Mouse (Mus musculus): ENCODE measurements around the gene Klk1b11. TPM values are rescaled to one million over a fixed set of nuclear protein-coding genes. Genes with fewer than 3 reads are reported as not detected.

The Klk1b11 gene
- polyA plus RNA-seq, 1 experiment from 2014 or later: not detected

- Histone ChIP-seq H3K9ac (no peak overlapping the region), H3K36me3 (no peaks in the 10 kb centered on the region), H3K4me1 (replicated peaks) (no peaks in the 10 kb centered on the region), H3K4me3 (no peak overlapping the region), H3K27me3 (replicated peaks) (no peaks in the 10 kb centered on the region), H3K27ac (ENCODE audit: poor library complexity, severe bottlenecking) (no peak overlapping the region), H3K9me3 (replicated peaks) (no peaks in the 10 kb centered on the region), H3K4me2 (no peak overlapping the region)
- no peak for ATAC-seq (ENCODE audit: insufficient number of reproducible peaks, low FRiP score)
- WGBS: 82% methylated on average over 5 of the region's 5 CpGs
Observed at GRCm38 (mm10) chr7:44015071-44015470, 19.4 kb downstream of the Klk1b11 start.

Other genes with a start within 250 kb of the Klk1b11 start
- gene Klk12, start 227.0 kb upstream of the Klk1b11 start, polyA plus RNA-seq (2016; fragmentation: Nextera tagmentation; extraction: Ambion mirVana): not detected in 2 replicates
- not detected in 2 replicates for gene Klk11, start 221.3 kb upstream of the Klk1b11 start, polyA plus RNA-seq (2016; fragmentation: Nextera tagmentation; extraction: Ambion mirVana)
- gene Klk10, start 214.8 kb upstream of the Klk1b11 start, polyA plus RNA-seq (2016; fragmentation: Nextera tagmentation; extraction: Ambion mirVana): 0.23 TPM in 1 of 2 replicates, not detected in the other
- gene Klk9, start 204.0 kb upstream of the Klk1b11 start, polyA plus RNA-seq (2016; fragmentation: Nextera tagmentation; extraction: Ambion mirVana): not detected in 2 replicates
- gene Klk8, start 198.3 kb upstream of the Klk1b11 start, polyA plus RNA-seq (2016; fragmentation: Nextera tagmentation; extraction: Ambion mirVana): 24.4 and 25.0 TPM in 2 replicates
- 0.26 TPM in 1 of 2 replicates, not detected in the other for gene Klk7, start 184.6 kb upstream of the Klk1b11 start, polyA plus RNA-seq (2016; fragmentation: Nextera tagmentation; extraction: Ambion mirVana)
- gene Klk6, start 171.4 kb upstream of the Klk1b11 start, polyA plus RNA-seq (2016; fragmentation: Nextera tagmentation; extraction: Ambion mirVana): not detected in 2 replicates
- gene Klk5, start 153.9 kb upstream of the Klk1b11 start, polyA plus RNA-seq (2016; fragmentation: Nextera tagmentation; extraction: Ambion mirVana): not detected in 2 replicates
- gene Klk4, start 114.7 kb upstream of the Klk1b11 start, polyA plus RNA-seq (2016; fragmentation: Nextera tagmentation; extraction: Ambion mirVana): 0.18 TPM in 1 of 2 replicates, not detected in the other
- gene Klk15, start 62.1 kb upstream of the Klk1b11 start, polyA plus RNA-seq (2016; fragmentation: Nextera tagmentation; extraction: Ambion mirVana): not detected in 2 replicates
- not detected in 2 replicates for gene Klk1b8, start 45.2 kb upstream of the Klk1b11 start, polyA plus RNA-seq (2016; fragmentation: Nextera tagmentation; extraction: Ambion mirVana)
- gene Klk1b1, start 29.1 kb upstream of the Klk1b11 start, polyA plus RNA-seq (2016; fragmentation: Nextera tagmentation; extraction: Ambion mirVana): not detected in 2 replicates
- gene Klk1b9, start 19.8 kb upstream of the Klk1b11 start, polyA plus RNA-seq (2016; fragmentation: Nextera tagmentation; extraction: Ambion mirVana): not detected in 2 replicates
- gene Klk1b26, start 16.3 kb downstream of the Klk1b11 start, polyA plus RNA-seq (2016; fragmentation: Nextera tagmentation; extraction: Ambion mirVana): not detected in 2 replicates
- gene Klk1b27, start 56.4 kb downstream of the Klk1b11 start, polyA plus RNA-seq (2016; fragmentation: Nextera tagmentation; extraction: Ambion mirVana): not detected in 2 replicates
- not detected in 2 replicates for gene Klk1b21, start 106.5 kb downstream of the Klk1b11 start, polyA plus RNA-seq (2016; fragmentation: Nextera tagmentation; extraction: Ambion mirVana)
- gene Klk1b22, start 116.8 kb downstream of the Klk1b11 start, polyA plus RNA-seq (2016; fragmentation: Nextera tagmentation; extraction: Ambion mirVana): not detected in 2 replicates
- gene Klk1b16, start 140.9 kb downstream of the Klk1b11 start, polyA plus RNA-seq (2016; fragmentation: Nextera tagmentation; extraction: Ambion mirVana): not detected in 2 replicates
- not detected in 2 replicates for gene Klk1b24, start 192.4 kb downstream of the Klk1b11 start, polyA plus RNA-seq (2016; fragmentation: Nextera tagmentation; extraction: Ambion mirVana)
- not detected in 2 replicates for gene Klk1b3, start 202.3 kb downstream of the Klk1b11 start, polyA plus RNA-seq (2016; fragmentation: Nextera tagmentation; extraction: Ambion mirVana)
- gene Klk1b4, start 211.6 kb downstream of the Klk1b11 start, polyA plus RNA-seq (2016; fragmentation: Nextera tagmentation; extraction: Ambion mirVana): not detected in 2 replicates
- gene Klk1b5, start 220.1 kb downstream of the Klk1b11 start, polyA plus RNA-seq (2016; fragmentation: Nextera tagmentation; extraction: Ambion mirVana): not detected in 2 replicates
- not detected in 2 replicates for gene Klk1, start 229.5 kb downstream of the Klk1b11 start, polyA plus RNA-seq (2016; fragmentation: Nextera tagmentation; extraction: Ambion mirVana)
- not detected in 2 replicates for gene Gm36864, start 240.3 kb downstream of the Klk1b11 start, polyA plus RNA-seq (2016; fragmentation: Nextera tagmentation; extraction: Ambion mirVana)